Mouse (Mus musculus) stomach, embryonic 15.5 days (tissue): Measurements from ENCODE around the gene Fam219b. TPM values are rescaled to one million over a fixed set of nuclear protein-coding genes. Genes with fewer than 3 reads are reported as not detected.

ENCODE experiments used
- ATAC-seq: fragments of 200-750 bp; cut with Nextera tagmentation; 2 replicates; pipeline ENCODE4 v1.8.0; 2017; ENCODE audit warnings: low read depth, moderate number of reproducible peaks, moderate TSS enrichment; ENCODE audit not compliant: insufficient read depth, low FRiP score
- H3K27ac ChIP-seq: fragments of 300-500 bp; sonication (generic); 2 replicates; pipeline ENCODE4 v1.5.1; 2015; ENCODE audit warnings: mild to moderate bottlenecking, inconsistent platforms
- H3K27me3 ChIP-seq: fragments of 300-500 bp; sonication (generic); replicated peaks from 2 replicates; pipeline ENCODE4 v1.6.1; 2015; ENCODE audit warnings: inconsistent platforms
- H3K36me3 ChIP-seq: fragments of 300-500 bp; sonication (generic); 2 replicates; pipeline ENCODE4 v1.6.1; 2015; ENCODE audit warnings: inconsistent platforms
- H3K4me1 ChIP-seq: fragments of 300-500 bp; sonication (generic); 2 replicates; pipeline ENCODE4 v1.6.1; 2015; ENCODE audit warnings: inconsistent platforms
- H3K4me2 ChIP-seq: fragments of 300-500 bp; sonication (generic); 2 replicates; pipeline ENCODE4 v1.6.1; 2015; ENCODE audit warnings: mild to moderate bottlenecking, inconsistent platforms
- H3K4me3 ChIP-seq: fragments of 300-500 bp; sonication (generic); replicated peaks from 2 replicates; pipeline ENCODE4 v1.5.1; 2015; ENCODE audit warnings: inconsistent platforms
- H3K9ac ChIP-seq: fragments of 300-500 bp; sonication (generic); 2 replicates; pipeline ENCODE4 v1.6.1; 2015; ENCODE audit warnings: inconsistent platforms
- H3K9me3 ChIP-seq: fragments of 300-500 bp; sonication (generic); 2 replicates; pipeline ENCODE4 v1.6.1; 2016; ENCODE audit warnings: inconsistent platforms
- WGBS: fragments of 180-500 bp; shearing (Covaris S2); methylation state at CpG from one replicate; pipeline ENCODE4 v1.1.7; 2015; 5-methylcytosine and 5-hydroxymethylcytosine counted together
- polyA plus RNA-seq: library from polyadenylated mRNA; unstranded; fragments of >200 nt; fragmentation: Nextera tagmentation; extraction: Ambion mirVana; gene quantifications from 2 replicates; pipeline ENCODE4 v1.2.1, GENCODE M21; 2015

Gene Fam219b
- polyA plus RNA-seq, 1 experiment from 2014 or later: 19.7 TPM

GRCm38 (mm10) chr9:57553119-57553518 is 15.8 kb downstream of the Fam219b start:
- Histone ChIP-seq H3K36me3 (peaks cover 6% of the 10 kb centered on the region; the same call in 1 of the 2 replicates), H3K9ac (no peak overlapping the region), H3K27me3 (no peaks in the 10 kb centered on the region), H3K9me3 (no peaks in the 10 kb centered on the region), H3K4me1 (peaks cover 4% of the 10 kb centered on the region; the same call in 1 of the 2 replicates), H3K4me2 (no peak overlapping the region), H3K27ac (no peak overlapping the region), H3K4me3 (peak overlapping the region; percentile 55; the same call in 1 of the 2 replicates)
- WGBS: 74% methylated on average over 11 of the region's 11 CpGs
- ATAC-seq: no peak

GRCm38 (mm10) chr9:57554753-57555152 is 17.4 kb downstream of the Fam219b start:
- H3K36me3 ChIP-seq: no peaks in the 10 kb centered on the region
- H3K4me1 ChIP-seq: peaks cover 4% of the 10 kb centered on the region; the same call in 1 of the 2 replicates
- no peaks in the 10 kb centered on the region for H3K27me3 ChIP-seq
- H3K4me2 ChIP-seq: no peak overlapping the region
- H3K9me3 ChIP-seq: no peaks in the 10 kb centered on the region
- H3K4me3 ChIP-seq: no peak overlapping the region
- no peak for ATAC-seq
- WGBS: 59% methylated on average over 3 of the region's 3 CpGs
- H3K9ac ChIP-seq: no peak overlapping the region
- H3K27ac ChIP-seq: no peak overlapping the region

- H3K9me3 ChIP-seq: no peaks in the 10 kb centered on the region
- H3K9ac ChIP-seq: no peak overlapping the region
- no peaks in the 10 kb centered on the region for H3K27me3 ChIP-seq
- 64% methylated on average over 3 of the region's 3 CpGs for WGBS
- ATAC-seq: no peak
- H3K4me3 ChIP-seq: no peak overlapping the region
- H3K4me1 ChIP-seq: peaks cover 15% of the 10 kb centered on the region
- no peak overlapping the region for H3K27ac ChIP-seq
- H3K36me3 ChIP-seq: no peaks in the 10 kb centered on the region
- H3K4me2 ChIP-seq: no peak overlapping the region
Measured at GRCm38 (mm10) chr9:57557215-57557614, 19.9 kb downstream of the Fam219b start.

- H3K4me3 ChIP-seq: no peak overlapping the region
- H3K4me2 ChIP-seq: no peak overlapping the region
- no peaks in the 10 kb centered on the region for H3K27me3 ChIP-seq
- no peaks in the 10 kb centered on the region for H3K9me3 ChIP-seq
- WGBS: 82% methylated on average over 4 of the region's 4 CpGs
- no peaks in the 10 kb centered on the region for H3K36me3 ChIP-seq
- no peak overlapping the region for H3K9ac ChIP-seq
- H3K27ac ChIP-seq: no peak overlapping the region
- ATAC-seq: no peak
- H3K4me1 ChIP-seq: peaks cover 22% of the 10 kb centered on the region
Measured at GRCm38 (mm10) chr9:57558625-57559024, 21.3 kb downstream of the Fam219b start.

- Histone ChIP-seq H3K4me1 (peaks cover 24% of the 10 kb centered on the region), H3K4me2 (no peak overlapping the region), H3K27ac (no peak overlapping the region), H3K27me3 (no peaks in the 10 kb centered on the region), H3K9me3 (no peaks in the 10 kb centered on the region), H3K9ac (no peak overlapping the region), H3K36me3 (no peaks in the 10 kb centered on the region), H3K4me3 (no peak overlapping the region)
- WGBS: 67% methylated on average over 2 of the region's 2 CpGs
- no peak for ATAC-seq
Measured at GRCm38 (mm10) chr9:57559568-57559967, 22.2 kb downstream of the Fam219b start.

- H3K4me1 ChIP-seq: peaks cover 28% of the 10 kb centered on the region
- no peaks in the 10 kb centered on the region for H3K27me3 ChIP-seq
- H3K36me3 ChIP-seq: no peaks in the 10 kb centered on the region
- H3K27ac ChIP-seq: peak overlapping the region; percentile 31; the same call in 1 of the 2 replicates
- no peak for ATAC-seq
- 24% methylated on average over 7 of the region's 7 CpGs for WGBS
- no peaks in the 10 kb centered on the region for H3K9me3 ChIP-seq
- peak overlapping the region; percentile 77 for H3K4me3 ChIP-seq
- H3K4me2 ChIP-seq: peak overlapping the region; percentile 81
- H3K9ac ChIP-seq: no peak overlapping the region
Measured at GRCm38 (mm10) chr9:57560263-57560662, 22.9 kb downstream of the Fam219b start.

- Histone ChIP-seq H3K9me3 (no peaks in the 10 kb centered on the region), H3K36me3 (no peaks in the 10 kb centered on the region), H3K4me1 (peaks cover 36% of the 10 kb centered on the region), H3K27ac (peak within 1 kb of the TSS; percentile 82), H3K9ac (peak within 1 kb of the TSS; percentile 58), H3K4me3 (peak within 1 kb of the TSS; percentile 77), H3K27me3 (no peaks in the 10 kb centered on the region), H3K4me2 (peak within 1 kb of the TSS; percentile 81)
- peak; percentile 98 for ATAC-seq
- under 1% methylated on average over 37 of the region's 37 CpGs for WGBS
Measured at GRCm38 (mm10) chr9:57560861-57561710, 23.8 kb downstream of the Fam219b start, which contains the start of gene Scamp2. TSS of gene Scamp2 (plus strand) at chr9:57560943.

GRCm38 (mm10) chr9:57561711-57562099 is 24.4 kb downstream of the Fam219b start:
- Histone ChIP-seq H3K27ac (peak overlapping the region; percentile 82), H3K36me3 (no peaks in the 10 kb centered on the region), H3K9me3 (no peaks in the 10 kb centered on the region), H3K4me2 (peak overlapping the region; percentile 81), H3K4me1 (peaks cover 41% of the 10 kb centered on the region), H3K4me3 (peak overlapping the region; percentile 77), H3K9ac (no peak overlapping the region; the same call in 1 of the 2 replicates), H3K27me3 (no peaks in the 10 kb centered on the region)
- ATAC-seq: no peak
- WGBS: 69% methylated on average over 13 of the region's 13 CpGs

- peaks cover 41% of the 10 kb centered on the region for H3K4me1 ChIP-seq
- no peak overlapping the region for H3K9ac ChIP-seq
Measured at GRCm38 (mm10) chr9:57562896-57563372, 25.6 kb downstream of the Fam219b start.

GRCm38 (mm10) chr9:57564609-57565008 is 27.3 kb downstream of the Fam219b start:
- H3K27ac ChIP-seq: no peak overlapping the region
- no peak for ATAC-seq
- H3K4me2 ChIP-seq: no peak overlapping the region
- no peak overlapping the region for H3K9ac ChIP-seq
- H3K4me3 ChIP-seq: no peak overlapping the region
- H3K36me3 ChIP-seq: peaks cover 15% of the 10 kb centered on the region
- 82% methylated on average over 6 of the region's 6 CpGs for WGBS
- peaks cover 41% of the 10 kb centered on the region for H3K4me1 ChIP-seq
- no peaks in the 10 kb centered on the region for H3K9me3 ChIP-seq
- no peaks in the 10 kb centered on the region for H3K27me3 ChIP-seq

More at GRCm38 (mm10) chr9:57562896-57563372, 25.6 kb downstream of the Fam219b start:
- Histone ChIP-seq H3K9me3 (no peaks in the 10 kb centered on the region), H3K4me3 (0 out of 2 replicates have a peak overlapping the region, but pooled peaks have one; percentile 3), H3K27ac (peak overlapping the region; percentile 82), H3K4me2 (peak overlapping the region; percentile 81), H3K27me3 (no peaks in the 10 kb centered on the region), H3K36me3 (peaks cover under 1% of the 10 kb centered on the region)
- WGBS: 33% methylated on average over 4 of the region's 4 CpGs
- ATAC-seq: peak; percentile 69

- no peak for ATAC-seq
- WGBS: 34% methylated on average over 10 of the region's 10 CpGs
Measured at GRCm38 (mm10) chr9:57565741-57566221, 28.5 kb downstream of the Fam219b start.

GRCm38 (mm10) chr9:57566846-57567245 is 29.5 kb downstream of the Fam219b start:
- Histone ChIP-seq H3K4me2 (no peak overlapping the region), H3K4me1 (peaks cover 30% of the 10 kb centered on the region), H3K4me3 (no peak overlapping the region), H3K9ac (no peak overlapping the region), H3K36me3 (peaks cover 20% of the 10 kb centered on the region), H3K27me3 (no peaks in the 10 kb centered on the region), H3K9me3 (no peaks in the 10 kb centered on the region), H3K27ac (no peak overlapping the region)
- ATAC-seq: no peak
- 51% methylated on average over 8 of the region's 8 CpGs for WGBS

More at GRCm38 (mm10) chr9:57565741-57566221, 28.5 kb downstream of the Fam219b start:
- peak overlapping the region; percentile 61 for H3K27ac ChIP-seq
- H3K9me3 ChIP-seq: no peaks in the 10 kb centered on the region
- H3K4me1 ChIP-seq: peaks cover 37% of the 10 kb centered on the region
- H3K4me2 ChIP-seq: no peak overlapping the region
- H3K27me3 ChIP-seq: no peaks in the 10 kb centered on the region
- no peak overlapping the region for H3K4me3 ChIP-seq
- H3K36me3 ChIP-seq: peaks cover 19% of the 10 kb centered on the region
- no peak overlapping the region for H3K9ac ChIP-seq
